Mouse (Mus musculus) lung, adult 2 months (tissue): ENCODE data around the gene Proca1. TPM values are rescaled to one million over a fixed set of nuclear protein-coding genes. Genes with fewer than 3 reads are reported as not detected.

Experiments
- DNase-seq: peaks from one replicate; pipeline ENCODE4 v3.0.0; 2022
- H3K4me1 ChIP-seq: fragments of 200-500 bp; 2 replicates; pipeline ENCODE4 v1.6.1; 2011; ENCODE audit warnings: low read length; ENCODE audit not compliant: control insufficient read depth, insufficient read depth
- H3K4me3 ChIP-seq: fragments of 200-500 bp; replicated peaks from 2 replicates; pipeline ENCODE3; 2011; ENCODE audit warnings: low read depth, mild to moderate bottlenecking, control low read depth, low read length; ENCODE audit errors: extremely low read depth
- CTCF ChIP-seq: fragments of 200-500 bp; IDR thresholded peaks from 2 replicates; pipeline ENCODE4 v1.5.1; 2011; ENCODE audit warnings: mild to moderate bottlenecking, low read length, control low read depth; ENCODE audit not compliant: insufficient read depth
- POLR2A ChIP-seq: fragments of 200-500 bp; IDR thresholded peaks from 2 replicates; pipeline ENCODE4 v1.6.1; 2011; ENCODE audit warnings: low read depth, mild to moderate bottlenecking, control low read depth, low read length, borderline replicate concordance; ENCODE audit errors: extremely low read depth
- WGBS: fragments of 180-500 bp; shearing (Covaris S2); methylation state at CpG from one replicate; pipeline ENCODE4 v1.1.7; 2018; 5-methylcytosine and 5-hydroxymethylcytosine counted together
- polyA plus RNA-seq: library from polyadenylated mRNA; depleted of rRNA; stranded (reverse); fragments of >200 nt; gene quantifications from 2 replicates; pipeline ENCODE4 v1.2.3, GENCODE M21; 2012

Proca1 gene
- polyA plus RNA-seq, 1 experiment: 1.4 TPM

- WGBS: under 1% methylated on average over 80 of the region's 80 CpGs
- no peak for TF ChIP-seq CTCF
- peak; percentile 57; the same call in 1 of the 2 replicates for TF ChIP-seq POLR2A
- peak; percentile 59 for DNase-seq
- Histone ChIP-seq H3K4me1 (no peaks in the 10 kb centered on the region), H3K4me3 (peak within 1 kb of the TSS; percentile 60)
Observed at GRCm38 (mm10) chr11:78188331-78189233, 4.6 kb upstream of the Proca1 start, which contains the start of gene Rab34. Rab34 (plus strand) TSS chr11:78188430.

- TF ChIP-seq POLR2A (peak; percentile 45; the same call in 1 of the 2 replicates), CTCF (no peak)
- WGBS: 2% methylated on average over 42 of the region's 42 CpGs
- Histone ChIP-seq H3K4me3 (peak overlapping the region; percentile 60), H3K4me1 (no peaks in the 10 kb centered on the region)
- peak; percentile 65 for DNase-seq
Observed at GRCm38 (mm10) chr11:78189234-78190040, 3.8 kb upstream of the Proca1 start.

- 58% methylated on average over 6 of the region's 6 CpGs for WGBS
- TF ChIP-seq CTCF (no peak), POLR2A (no peak)
- DNase-seq: no peak
- H3K4me1 ChIP-seq: no peaks in the 10 kb centered on the region
- H3K4me3 ChIP-seq: no peak overlapping the region
Observed at GRCm38 (mm10) chr11:78190041-78190440, 3.2 kb upstream of the Proca1 start.

GRCm38 (mm10) chr11:78194411-78195100, 1.4 kb downstream of the Proca1 start:
- Histone ChIP-seq H3K4me1 (no peaks in the 10 kb centered on the region), H3K4me3 (peak overlapping the region; percentile 70)
- peak; percentile 63; the same call in 1 of the 2 replicates for TF ChIP-seq POLR2A
- TF ChIP-seq CTCF: no peak
- 3% methylated on average over 30 of the region's 30 CpGs for WGBS
- peak; percentile 86 for DNase-seq

- WGBS: 60% methylated on average over 23 of the region's 23 CpGs
- H3K4me1 ChIP-seq: no peaks in the 10 kb centered on the region
- no peak for DNase-seq
- peak overlapping the region; percentile 70 for H3K4me3 ChIP-seq
- TF ChIP-seq POLR2A (no peak), CTCF (no peak)
Observed at GRCm38 (mm10) chr11:78195101-78195863, 2.1 kb downstream of the Proca1 start.

GRCm38 (mm10) chr11:78202372-78202771, 9.2 kb downstream of the Proca1 start:
- WGBS: 91% methylated on average over 3 of the region's 3 CpGs
- no peaks in the 10 kb centered on the region for H3K4me1 ChIP-seq
- H3K4me3 ChIP-seq: no peak overlapping the region
- no peak for DNase-seq
- TF ChIP-seq CTCF: no peak
- TF ChIP-seq POLR2A: no peak

GRCm38 (mm10) chr11:78204287-78204686, 11.1 kb downstream of the Proca1 start:
- TF ChIP-seq CTCF (no peak), POLR2A (no peak)
- H3K4me1 ChIP-seq: no peaks in the 10 kb centered on the region
- no peak for DNase-seq
- H3K4me3 ChIP-seq: no peak overlapping the region
- 79% methylated on average over 6 of the region's 6 CpGs for WGBS

- TF ChIP-seq CTCF: no peak
- no peak for TF ChIP-seq POLR2A
- H3K4me3 ChIP-seq: no peak overlapping the region
- H3K4me1 ChIP-seq: no peaks in the 10 kb centered on the region
- WGBS: 77% methylated on average over 13 of the region's 13 CpGs
- DNase-seq: no peak
Observed at GRCm38 (mm10) chr11:78205361-78206206, 12.4 kb downstream of the Proca1 start.
